Mouse (Mus musculus) forebrain, postnatal 0 days (tissue): ENCODE measurements at regions not wholly inside any gene's neighbourhood (a gene's known extent, or its start where the extent isn't known, plus 50 kb on each side); places are given as distances from the start of the nearest gene placed in this dataset.

ENCODE experiments used
- ATAC-seq: fragments of 200-750 bp; cut with Nextera tagmentation; 2 replicates; pipeline ENCODE4 v1.8.0; 2017; ENCODE audit warnings: mild to moderate bottlenecking, moderate library complexity
- DNase-seq: peaks from one replicate; pipeline ENCODE4 v3.0.0-alpha.2; 2015
- H3K27ac ChIP-seq: fragments of 300-500 bp; sonication (generic); 2 replicates; pipeline ENCODE4 v1.5.1; 2014; ENCODE audit warnings: low read depth, mild to moderate bottlenecking, antibody characterized with exemption, low read length, moderate library complexity, mixed read lengths
- H3K27me3 ChIP-seq: fragments of 300-500 bp; sonication (generic); 2 replicates; pipeline ENCODE4 v1.6.1; 2014; ENCODE audit warnings: mild to moderate bottlenecking, low read length, mixed read lengths; ENCODE audit not compliant: insufficient read depth
- H3K36me3 ChIP-seq: fragments of 300-500 bp; sonication (generic); 2 replicates; pipeline ENCODE4 v1.6.1; 2014; ENCODE audit warnings: mild to moderate bottlenecking, moderate library complexity; ENCODE audit not compliant: insufficient read depth
- H3K4me1 ChIP-seq: fragments of 300-500 bp; sonication (generic); 2 replicates; pipeline ENCODE4 v1.6.1; 2014; ENCODE audit warnings: antibody characterized with exemption; ENCODE audit not compliant: insufficient read depth
- H3K4me2 ChIP-seq: fragments of 300-500 bp; sonication (generic); 2 replicates; pipeline ENCODE4 v1.6.1; 2014; ENCODE audit warnings: low read depth, mild to moderate bottlenecking, moderate library complexity
- H3K4me3 ChIP-seq: fragments of 300-500 bp; sonication (generic); 2 replicates; pipeline ENCODE4 v1.5.1; 2014; ENCODE audit warnings: low read depth, low read length, mixed read lengths
- H3K9ac ChIP-seq: fragments of 300-500 bp; sonication (generic); 2 replicates; pipeline ENCODE4 v1.6.1; 2014; ENCODE audit warnings: mild to moderate bottlenecking
- H3K9me3 ChIP-seq: fragments of 300-500 bp; sonication (generic); 2 replicates; pipeline ENCODE4 v1.6.1; 2016; ENCODE audit warnings: low read length
- CTCF ChIP-seq: sonication (generic); IDR thresholded peaks from 2 replicates; pipeline ENCODE4 v1.5.1; 2016; ENCODE audit warnings: antibody characterized with exemption, control low read depth, low read depth
- WGBS: fragments of 180-500 bp; shearing (Covaris S2); extraction: QIAGEN DNeasy Blood & Tissue Kit; methylation state at CpG from one replicate; pipeline ENCODE4 v1.1.7; 2014; 5-methylcytosine and 5-hydroxymethylcytosine counted together

- DNase-seq (no peak), ATAC-seq (no peak)
- no peak overlapping the region for H3K9ac ChIP-seq
- H3K9me3 ChIP-seq, result no peaks in the 10 kb centered on the region
- no peak for TF ChIP-seq CTCF
- no peaks in the 10 kb centered on the region for H3K4me1 ChIP-seq
- H3K27ac ChIP-seq, result no peak overlapping the region
- H3K4me2 ChIP-seq, result no peak overlapping the region
- H3K27me3 ChIP-seq, result no peaks in the 10 kb centered on the region
- no peak overlapping the region for H3K4me3 ChIP-seq
- WGBS, result 90% methylated on average over 1 of the region's 1 CpGs
- no peaks in the 10 kb centered on the region for H3K36me3 ChIP-seq
These were observed 123.7 kb upstream of the Got2 start for GRCm38 (mm10) chr8:96012002-96012401.

GRCm38 (mm10) chr8:95991826-95992463 is 103.6 kb upstream of the Got2 start:
- H3K9ac ChIP-seq, result no peak overlapping the region
- no peaks in the 10 kb centered on the region for H3K36me3 ChIP-seq
- no peaks in the 10 kb centered on the region for H3K4me1 ChIP-seq
- no peaks in the 10 kb centered on the region for H3K9me3 ChIP-seq
- H3K27ac ChIP-seq, result no peak overlapping the region
- H3K4me2 ChIP-seq, result no peak overlapping the region
- 31% methylated on average over 8 of the region's 8 CpGs for WGBS
- no peak for TF ChIP-seq CTCF
- H3K4me3 ChIP-seq, result no peak overlapping the region
- no peak for ATAC-seq
- no peaks in the 10 kb centered on the region for H3K27me3 ChIP-seq
- no peak for DNase-seq

GRCm38 (mm10) chr8:95988616-95989380 is 100.5 kb upstream of the Got2 start:
- DNase-seq (no peak), ATAC-seq (no peak)
- TF ChIP-seq CTCF, result no peak
- Histone ChIP-seq H3K27me3 (no peaks in the 10 kb centered on the region), H3K4me2 (no peak overlapping the region), H3K36me3 (no peaks in the 10 kb centered on the region), H3K4me1 (no peaks in the 10 kb centered on the region), H3K27ac (no peak overlapping the region), H3K9ac (no peak overlapping the region), H3K4me3 (no peak overlapping the region), H3K9me3 (no peaks in the 10 kb centered on the region)
- WGBS, result 64% methylated on average over 4 of the region's 4 CpGs

GRCm38 (mm10) chr8:95987011-95987440 is 98.7 kb upstream of the Got2 start:
- ATAC-seq (no peak), DNase-seq (peak; percentile 38)
- peak overlapping the region; percentile 45 for H3K4me2 ChIP-seq
- 4% methylated on average over 10 of the region's 10 CpGs for WGBS
- H3K9ac ChIP-seq, result 0 out of 2 replicates have a peak overlapping the region, but pooled peaks have one; percentile 33
- H3K27me3 ChIP-seq, result no peaks in the 10 kb centered on the region
- H3K4me3 ChIP-seq, result peak overlapping the region; percentile 14
- H3K36me3 ChIP-seq, result no peaks in the 10 kb centered on the region
- no peak overlapping the region for H3K27ac ChIP-seq
- no peaks in the 10 kb centered on the region for H3K4me1 ChIP-seq
- no peaks in the 10 kb centered on the region for H3K9me3 ChIP-seq
- no peak for TF ChIP-seq CTCF

GRCm38 (mm10) chr8:95986410-95986809 is 98.1 kb upstream of the Got2 start:
- WGBS, result 42% methylated on average over 3 of the region's 3 CpGs
- ATAC-seq, result no peak
- H3K9me3 ChIP-seq, result no peaks in the 10 kb centered on the region
- no peak for TF ChIP-seq CTCF
- no peaks in the 10 kb centered on the region for H3K36me3 ChIP-seq
- H3K27me3 ChIP-seq, result no peaks in the 10 kb centered on the region
- H3K4me2 ChIP-seq, result no peak overlapping the region
- no peak overlapping the region for H3K9ac ChIP-seq
- no peak overlapping the region for H3K27ac ChIP-seq
- H3K4me3 ChIP-seq, result no peak overlapping the region
- no peak for DNase-seq
- no peaks in the 10 kb centered on the region for H3K4me1 ChIP-seq

- Histone ChIP-seq H3K4me2 (no peak overlapping the region), H3K27me3 (no peaks in the 10 kb centered on the region), H3K36me3 (no peaks in the 10 kb centered on the region), H3K4me3 (no peak overlapping the region), H3K9me3 (no peaks in the 10 kb centered on the region), H3K4me1 (no peaks in the 10 kb centered on the region), H3K27ac (no peak overlapping the region), H3K9ac (no peak overlapping the region)
- ATAC-seq, result no peak
- no peak for TF ChIP-seq CTCF
- WGBS, result 63% methylated on average over 2 of the region's 2 CpGs
- no peak for DNase-seq
These were observed 95.3 kb upstream of the Got2 start for GRCm38 (mm10) chr8:95983690-95984089.

- TF ChIP-seq CTCF, result no peak
- no peak for DNase-seq
- Histone ChIP-seq H3K4me2 (no peak overlapping the region), H3K27ac (no peak overlapping the region), H3K4me1 (no peaks in the 10 kb centered on the region), H3K9me3 (no peaks in the 10 kb centered on the region), H3K27me3 (no peaks in the 10 kb centered on the region), H3K4me3 (no peak overlapping the region), H3K9ac (no peak overlapping the region), H3K36me3 (no peaks in the 10 kb centered on the region)
- 10% methylated on average over 2 of the region's 2 CpGs for WGBS
- ATAC-seq, result peak; percentile 54
These were observed 92.1 kb upstream of the Got2 start for GRCm38 (mm10) chr8:95980405-95980804.
